Mouse (Mus musculus): ENCODE results near the gene Cmip.

The Cmip gene

GRCm38 (mm10) chr8:117465250-117465649 is 208.4 kb downstream of the Cmip start:
- DNase-seq (ENCODE audit: low read depth): peak; percentile 44

- DNase-seq (ENCODE audit: low read depth): no peak
Observed at GRCm38 (mm10) chr8:117467466-117467865, 210.6 kb downstream of the Cmip start.

- no peak for DNase-seq (ENCODE audit: low read depth)
Observed at GRCm38 (mm10) chr8:117469431-117470341, 212.8 kb downstream of the Cmip start.

- no peak for DNase-seq (ENCODE audit: low read depth)
Observed at GRCm38 (mm10) chr8:117470342-117470781, 213.5 kb downstream of the Cmip start.

GRCm38 (mm10) chr8:117471174-117471573 is 214.3 kb downstream of the Cmip start:
- no peak for DNase-seq (ENCODE audit: low read depth)

- DNase-seq (ENCODE audit: low read depth): no peak
Observed at GRCm38 (mm10) chr8:117471655-117472054, 214.8 kb downstream of the Cmip start.

- DNase-seq (ENCODE audit: low read depth): no peak
Observed at GRCm38 (mm10) chr8:117472332-117472731, 215.5 kb downstream of the Cmip start.

GRCm38 (mm10) chr8:117474944-117475343 is 218.1 kb downstream of the Cmip start:
- peak; percentile 57 for DNase-seq (ENCODE audit: low read depth)

- no peak for DNase-seq (ENCODE audit: low read depth)
Observed at GRCm38 (mm10) chr8:117475819-117476218, 219.0 kb downstream of the Cmip start.

- no peak for DNase-seq (ENCODE audit: low read depth)
Observed at GRCm38 (mm10) chr8:117478082-117478481, 221.2 kb downstream of the Cmip start.

- no peak for DNase-seq (ENCODE audit: low read depth)
Observed at GRCm38 (mm10) chr8:117479996-117480395, 223.1 kb downstream of the Cmip start.

GRCm38 (mm10) chr8:117480516-117480915 is 223.7 kb downstream of the Cmip start:
- no peak for DNase-seq (ENCODE audit: low read depth)

GRCm38 (mm10) chr8:117481830-117482229 is 225.0 kb downstream of the Cmip start:
- DNase-seq (ENCODE audit: low read depth): no peak

- no peak for DNase-seq (ENCODE audit: low read depth)
Observed at GRCm38 (mm10) chr8:117484731-117485130, 227.9 kb downstream of the Cmip start.

GRCm38 (mm10) chr8:117485316-117485715 is 228.5 kb downstream of the Cmip start:
- DNase-seq (ENCODE audit: low read depth): peak; percentile 77

GRCm38 (mm10) chr8:117488246-117489005 is 231.6 kb downstream of the Cmip start:
- peak; percentile 81 for DNase-seq (ENCODE audit: low read depth)

- DNase-seq (ENCODE audit: low read depth): no peak
Observed at GRCm38 (mm10) chr8:117493543-117493942, 236.7 kb downstream of the Cmip start.

- no peak for DNase-seq (ENCODE audit: low read depth)
Observed at GRCm38 (mm10) chr8:117494874-117495273, 238.0 kb downstream of the Cmip start.

- no peak for DNase-seq (ENCODE audit: low read depth)
Observed at GRCm38 (mm10) chr8:117498179-117498914, 241.5 kb downstream of the Cmip start, which contains the start of gene Plcg2. Plcg2 (plus strand) TSS chr8:117498291.

- DNase-seq (ENCODE audit: low read depth): no peak
Observed at GRCm38 (mm10) chr8:117498915-117499540, 242.2 kb downstream of the Cmip start.

GRCm38 (mm10) chr8:117500232-117500823 is 243.5 kb downstream of the Cmip start:
- no peak for DNase-seq (ENCODE audit: low read depth)

Measured in fibroblast of lung, adult 2 months (primary cell).